Mouse (Mus musculus) common myeloid progenitor, adult 5-6 weeks (primary cell): Measurements from ENCODE around the gene Yeats4. TPM values are rescaled to one million over a fixed set of nuclear protein-coding genes. Genes with fewer than 3 reads are reported as not detected.
"Not testable (repeated sequence)": the region's sequence is repeated elsewhere in the genome, so short reads cannot be mapped to it uniquely, and the experiment has no call there.

Experiments used
- ATAC-seq: replicated peaks from 2 replicates; pipeline ENCODE4 v1.8.0; 2016; ENCODE audit warnings: low read depth, mild to moderate bottlenecking, moderate TSS enrichment, inconsistent platforms; ENCODE audit not compliant: poor library complexity, severe bottlenecking
- total RNA-seq: library from RNA; stranded (forward); fragments of 200-1000, 187-1606 nt; gene quantifications from 2 replicates; pipeline ENCODE4 v1.2.3, GENCODE M21; 2017

Gene Yeats4
- 174 and 192 TPM in 2 replicates for total RNA-seq

DNA sequence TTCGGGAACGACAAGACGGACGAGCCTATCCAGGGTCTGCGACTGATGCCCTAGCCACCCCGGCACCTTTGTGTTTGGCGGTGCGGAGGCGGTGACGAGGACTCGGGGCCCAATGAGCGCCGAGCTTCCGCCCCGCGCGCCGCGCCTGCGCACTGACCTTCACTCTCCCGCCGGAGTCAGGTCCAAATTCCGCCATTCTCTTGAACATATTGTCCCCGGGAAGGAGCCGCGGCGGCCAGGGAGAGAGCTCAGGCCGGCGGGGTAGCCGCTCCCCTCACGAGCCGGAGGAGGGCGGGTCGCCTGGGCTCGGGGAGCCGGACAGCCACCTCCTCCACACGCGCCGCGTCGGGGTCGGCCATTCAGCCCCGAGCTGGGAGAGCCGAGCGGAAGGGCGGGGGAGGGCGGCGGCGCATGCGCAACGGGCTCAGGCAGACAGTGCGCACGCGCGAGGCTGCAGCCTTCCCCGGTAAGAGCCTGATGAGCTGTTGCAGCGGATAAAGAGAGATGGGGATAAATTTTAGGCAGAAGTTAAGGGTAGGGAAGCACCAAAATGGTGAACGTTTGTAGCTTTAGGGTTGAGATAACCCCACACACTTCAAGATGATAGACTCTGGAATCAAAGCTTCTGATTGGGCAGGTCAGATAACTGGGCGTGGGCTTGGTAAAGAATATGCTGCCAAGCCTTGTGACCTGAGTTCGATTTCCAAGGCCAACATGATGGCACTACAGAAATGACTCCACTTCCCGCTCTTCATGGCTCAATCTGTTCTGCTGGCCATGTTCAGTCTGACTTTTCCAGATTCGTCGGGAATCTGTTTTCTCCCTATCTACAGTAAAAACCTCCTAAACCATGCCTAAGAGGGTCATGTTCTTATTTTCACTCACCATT, at the start of gene Yeats4:
Gene Yeats4, minus strand, starts transcription at position 406 of the 889 bp plus-strand sequence.
- ATAC-seq: peak; percentile 90

DNA sequence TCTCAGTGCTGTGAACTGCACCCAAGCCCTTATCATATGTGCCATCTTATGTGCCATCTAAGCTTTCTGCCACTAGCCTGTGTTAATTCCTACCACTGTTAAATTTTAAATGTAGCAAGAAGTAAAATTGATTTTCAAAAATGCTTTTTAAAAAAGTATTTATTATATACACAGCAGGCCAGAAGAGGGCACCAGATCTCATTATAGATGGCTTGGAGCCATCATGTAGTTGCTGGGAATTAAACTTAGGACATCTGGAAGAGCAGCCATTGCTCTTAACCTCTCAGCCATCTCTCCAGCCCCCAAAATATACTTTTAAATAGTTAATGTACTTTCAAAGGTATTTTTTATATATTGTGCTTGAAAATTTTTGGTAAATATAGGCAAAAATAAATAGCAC, 47.7 kb upstream of the Yeats4 start:
- ATAC-seq: no peak

DNA sequence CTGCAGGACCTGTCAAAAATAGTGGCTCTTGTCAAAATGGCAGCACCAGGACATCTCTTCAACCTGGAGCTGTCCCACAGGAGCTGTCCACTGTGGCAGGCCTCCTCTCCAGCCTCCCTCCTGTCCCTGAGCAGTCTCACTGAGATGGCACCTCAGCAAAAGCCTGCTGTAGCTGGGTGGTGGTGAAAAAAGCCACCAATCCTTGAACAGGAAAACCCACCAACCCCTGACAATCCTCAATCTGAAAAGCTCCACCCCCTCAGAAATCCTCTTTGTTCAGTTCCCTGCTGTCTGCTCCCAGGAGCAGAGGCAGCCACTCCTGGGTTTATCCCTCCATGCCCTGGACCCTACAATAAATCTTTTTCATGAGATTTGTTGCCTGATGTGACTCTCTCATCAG, 35.6 kb upstream of the Yeats4 start:
- no peak for ATAC-seq

DNA sequence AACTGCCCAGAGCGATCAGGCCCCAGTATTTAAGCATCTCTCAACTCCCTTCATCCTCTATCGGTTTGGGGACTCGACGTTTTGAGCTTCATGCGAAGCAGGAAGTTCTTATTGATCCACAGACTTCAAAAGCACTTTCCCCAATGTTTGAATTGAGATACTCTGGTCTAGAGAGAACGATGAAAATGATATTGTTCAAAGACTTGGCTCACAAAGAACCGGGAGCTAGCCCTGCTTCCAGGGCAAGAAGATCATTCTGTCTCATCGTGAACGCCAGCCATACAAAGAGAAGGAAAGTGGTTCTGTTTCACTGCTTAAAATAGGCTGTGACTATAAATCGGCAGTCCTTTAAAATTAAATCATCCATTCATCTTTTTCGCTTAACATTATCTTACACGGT, 14.3 kb upstream of the Yeats4 start, which contains the start of gene 9530003J23Rik:
Gene 9530003J23Rik, minus strand, starts transcription at position 101 of the 400 bp plus-strand sequence.
- no peak for ATAC-seq

DNA sequence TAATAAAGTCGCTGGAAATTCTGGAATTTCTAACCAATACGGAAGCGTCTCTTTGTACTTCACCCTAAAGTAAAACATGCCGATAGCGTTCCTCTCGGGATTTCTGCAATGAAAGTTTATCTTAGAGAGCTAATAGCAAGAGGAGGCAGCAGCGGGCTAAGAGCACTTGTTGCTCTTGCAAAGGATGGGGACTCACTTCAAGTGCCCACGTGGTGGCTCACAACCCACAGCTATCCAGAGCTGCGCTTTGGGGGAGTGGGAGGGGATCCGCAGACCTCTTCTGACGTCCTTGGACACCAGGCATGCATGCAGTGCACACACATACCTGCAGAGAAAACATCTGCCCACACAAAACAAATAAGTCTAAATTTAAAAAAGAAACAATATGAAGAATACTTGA, 11.6 kb upstream of the Yeats4 start:
- ATAC-seq: no peak

DNA sequence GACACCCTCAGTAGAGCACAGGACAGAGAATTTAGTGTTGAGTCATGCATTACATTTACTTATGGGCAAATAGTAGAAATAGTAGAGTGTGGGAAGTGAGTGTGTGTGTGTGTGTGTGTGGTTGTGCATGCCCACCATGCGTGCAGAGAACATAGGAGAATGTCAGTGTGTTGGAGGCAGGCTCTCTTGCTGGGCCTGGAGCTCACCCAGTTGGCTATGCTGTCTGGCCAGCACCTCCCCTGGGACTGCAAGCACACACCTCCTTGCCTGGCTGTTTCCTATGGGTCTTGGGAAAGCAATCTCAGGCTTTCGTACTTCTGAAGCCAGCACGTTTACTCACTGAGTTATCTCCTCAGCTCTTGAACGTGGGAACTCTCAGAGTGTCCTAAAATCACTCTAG, 10.5 kb upstream of the Yeats4 start:
- ATAC-seq: no peak

DNA sequence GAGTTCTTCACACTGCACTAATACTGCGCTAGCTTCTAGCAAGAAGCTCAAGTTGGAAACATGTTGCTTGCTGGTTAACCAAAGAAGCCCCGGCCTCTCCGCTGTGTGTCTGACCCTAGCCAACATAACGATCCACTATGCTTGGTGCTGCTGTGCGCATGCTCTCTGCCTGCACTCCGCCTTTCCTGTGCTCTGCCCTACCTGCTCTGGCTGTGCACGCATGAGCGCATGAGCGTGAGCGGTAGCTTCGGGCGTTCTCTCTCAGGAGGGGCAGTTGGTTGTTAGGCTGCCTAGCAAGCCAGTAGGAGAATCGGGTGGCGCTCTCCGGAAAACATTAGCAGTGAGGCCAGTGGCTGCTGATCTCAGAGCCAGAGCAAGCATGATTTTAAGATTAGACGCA, 5.5 kb upstream of the Yeats4 start:
- ATAC-seq: peak; percentile 43; the same call in 1 of the 2 replicates

DNA sequence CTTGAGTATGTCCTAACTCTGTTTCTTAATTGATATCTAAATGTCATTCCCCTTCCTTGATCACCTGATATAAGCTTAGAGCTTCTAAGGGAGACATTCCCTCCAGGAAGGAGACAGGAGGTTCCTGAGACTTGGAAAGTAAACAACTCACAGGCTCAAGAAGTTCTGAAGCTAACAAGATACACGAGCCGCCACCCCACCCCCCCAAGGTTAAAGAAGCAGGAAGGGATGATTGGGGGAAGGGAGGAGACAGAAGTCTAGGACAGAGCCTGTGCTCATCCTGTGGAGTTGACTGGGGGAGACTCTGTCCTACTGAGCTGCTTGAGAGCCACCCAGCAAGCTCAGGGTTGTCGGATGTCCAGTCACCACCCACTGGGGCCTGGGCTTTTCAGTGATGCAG, 1.7 kb upstream of the Yeats4 start:
- no peak for ATAC-seq

DNA sequence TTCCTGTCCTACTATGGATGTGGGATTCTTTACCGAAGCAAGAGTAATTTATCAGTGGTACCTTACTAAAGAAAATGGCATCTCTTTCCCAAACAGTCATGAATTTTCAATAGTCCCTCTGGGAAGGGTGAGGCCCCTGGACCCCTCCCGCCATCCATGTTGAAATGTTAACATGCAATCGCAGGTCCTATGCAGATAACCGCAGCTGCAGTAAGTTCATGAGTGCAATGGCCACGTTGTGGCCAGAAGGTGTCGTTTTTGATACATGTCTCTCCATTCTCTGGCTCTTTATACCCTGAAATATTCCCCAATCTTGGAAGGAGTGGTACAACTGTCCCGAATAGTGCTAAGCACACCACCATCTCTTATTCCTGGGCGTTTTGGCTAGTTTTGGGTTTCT, 787 bp upstream of the Yeats4 start:
- no peak for ATAC-seq

DNA sequence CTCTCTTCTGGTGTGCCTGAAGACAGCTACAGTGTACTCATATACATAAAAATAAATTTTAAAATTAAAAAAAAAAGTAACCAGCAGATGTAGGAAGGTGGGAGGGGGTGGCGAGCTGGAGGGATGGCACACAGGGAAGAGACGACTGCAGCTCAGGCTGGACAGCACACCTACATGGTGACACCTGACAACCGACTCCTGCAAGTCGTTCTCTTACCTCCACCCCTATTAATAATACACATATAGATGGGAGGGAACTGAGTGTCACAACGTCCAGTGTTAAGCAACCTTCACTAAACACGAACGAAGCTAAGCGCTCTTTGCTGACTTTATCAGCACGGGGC, 577 bp downstream of the Yeats4 start:
- ATAC-seq: no peak

DNA sequence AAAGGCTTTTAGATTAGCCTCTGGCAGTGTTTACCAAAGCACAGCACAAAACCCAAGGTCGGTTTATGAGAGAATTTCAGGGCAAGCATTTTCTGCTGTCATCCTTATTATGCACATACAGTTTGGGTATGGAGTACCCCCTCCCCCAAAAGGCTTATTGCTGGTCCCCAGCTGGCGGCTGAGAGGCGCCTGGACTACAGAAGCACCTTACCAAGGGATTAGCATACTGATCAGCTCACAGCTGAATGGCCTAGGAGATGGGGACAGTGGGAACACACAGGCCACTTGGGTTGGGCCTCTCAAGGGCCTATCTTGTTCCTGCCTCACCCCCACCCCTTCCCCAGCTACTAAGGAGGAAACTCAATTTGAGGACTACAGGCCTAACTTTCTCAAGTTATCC, 1.5 kb downstream of the Yeats4 start:
- ATAC-seq: no peak

DNA sequence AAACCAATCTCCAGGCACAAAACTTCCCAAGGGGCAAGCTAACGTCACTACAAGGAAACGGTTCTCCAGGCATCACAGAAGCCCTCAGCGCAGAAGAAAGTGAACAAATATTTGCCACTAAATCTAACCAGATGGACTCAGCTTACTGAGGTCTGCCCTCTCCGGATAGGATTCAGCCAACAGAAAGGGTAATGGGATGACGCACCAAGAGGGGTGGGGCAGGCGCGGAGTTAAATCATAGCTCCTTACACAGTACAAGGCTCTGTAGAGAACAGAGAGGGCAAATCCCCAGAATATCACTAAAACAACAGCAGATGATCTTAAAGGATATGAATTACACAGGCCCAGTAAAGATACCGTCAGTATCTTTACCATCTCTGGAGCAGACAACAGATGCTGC, 6.0 kb downstream of the Yeats4 start:
- no peak for ATAC-seq

DNA sequence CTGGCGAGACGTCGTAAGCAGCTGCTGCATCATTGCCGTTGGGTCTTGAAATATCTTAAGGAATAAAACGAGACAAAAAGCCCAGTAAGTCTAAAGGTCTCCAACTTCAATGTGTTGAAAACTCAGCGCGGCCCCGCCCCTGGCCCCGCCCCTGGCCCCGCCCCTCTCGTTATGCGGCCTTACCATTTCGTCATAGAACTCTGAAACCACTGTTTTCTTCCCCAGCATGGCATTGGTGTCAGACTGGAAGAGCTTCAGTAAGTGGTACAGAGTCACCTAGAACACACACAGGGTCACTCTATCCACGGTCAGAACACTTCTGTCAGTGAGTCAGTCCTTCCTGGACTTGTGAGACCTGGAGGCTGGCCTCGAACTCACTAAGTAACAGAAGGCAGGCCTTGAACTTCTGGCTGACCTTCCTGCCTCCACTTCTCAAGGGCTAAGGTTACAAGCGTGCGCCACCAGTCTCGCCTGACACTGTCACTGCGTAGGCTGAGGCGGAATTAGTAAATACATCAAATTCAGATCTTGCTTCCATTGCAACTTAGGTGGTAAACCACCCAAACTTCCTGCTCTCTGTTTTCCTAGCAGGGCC, 7.0 kb downstream of the Yeats4 start:
- ATAC-seq: no peak

DNA sequence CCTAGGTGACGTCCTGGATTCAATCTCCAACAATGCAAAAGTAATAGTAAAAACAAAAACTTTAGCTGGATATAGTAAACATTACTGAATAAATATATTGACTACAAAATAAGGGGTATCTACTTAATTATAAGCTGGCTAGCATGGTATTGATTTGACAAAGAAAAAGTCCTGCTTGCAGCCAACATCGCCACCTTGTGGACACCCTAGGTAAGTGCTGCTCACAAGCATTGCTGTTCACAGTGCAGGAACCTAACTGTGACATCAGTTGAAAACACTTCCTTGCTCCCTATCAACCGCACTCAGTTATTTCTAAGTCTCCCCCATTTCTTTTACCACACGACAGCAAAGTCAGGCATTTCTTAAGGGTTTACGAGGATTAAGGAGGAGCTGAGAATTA, 7.5 kb downstream of the Yeats4 start:
- peak; percentile 62 for ATAC-seq

DNA sequence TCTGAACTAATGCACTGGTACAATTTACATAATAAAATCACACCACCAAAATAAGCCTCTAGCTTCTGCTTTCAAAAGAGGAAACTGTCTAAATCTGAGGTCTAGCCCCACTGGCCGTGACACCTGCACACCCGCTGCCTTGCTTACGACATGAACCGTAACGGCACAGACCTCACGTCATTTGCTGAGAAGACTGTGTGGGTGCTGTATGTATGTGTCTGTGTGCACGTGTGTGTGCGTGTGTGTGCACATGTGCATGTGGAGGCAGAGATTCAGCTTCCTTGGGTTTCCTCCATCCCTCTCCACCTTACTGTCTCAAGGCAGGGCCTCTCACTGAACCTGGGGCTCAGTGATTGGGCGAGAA, 8.2 kb downstream of the Yeats4 start:
- ATAC-seq: peak; percentile 87

DNA sequence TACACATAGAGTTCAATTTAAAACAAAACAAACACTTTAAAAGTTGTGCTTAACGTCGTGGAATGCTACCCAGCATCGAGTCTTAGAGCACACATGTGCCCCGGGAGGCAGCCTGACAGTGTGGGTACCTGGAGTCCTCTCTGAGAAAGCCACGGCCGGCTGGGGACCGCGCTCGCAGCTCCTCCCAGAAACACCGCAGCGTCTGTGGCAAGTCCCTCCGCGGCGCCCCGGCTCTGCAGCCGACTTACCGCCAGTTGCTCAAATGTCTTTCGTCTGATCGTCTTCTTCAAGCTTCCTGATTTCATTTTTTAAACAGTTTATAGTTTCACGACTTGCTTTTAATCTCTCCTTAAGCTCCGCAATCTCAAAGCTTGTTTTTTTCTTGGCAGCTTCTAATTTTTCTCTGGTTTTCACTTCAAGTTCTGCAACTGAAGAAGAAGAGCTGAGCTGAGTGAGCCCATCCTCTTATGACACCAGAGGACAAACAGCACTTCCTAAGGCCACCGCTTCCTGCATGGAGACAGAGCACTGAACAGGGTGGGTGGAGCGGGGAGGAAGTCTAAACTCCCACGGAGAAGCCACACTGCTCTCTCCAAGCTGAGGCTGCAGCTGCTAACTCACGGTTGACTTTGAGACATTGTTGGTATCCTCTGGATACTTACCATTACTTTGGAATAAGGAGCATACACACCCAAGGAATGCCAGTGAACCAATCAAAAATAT, 8.7 kb downstream of the Yeats4 start:
- ATAC-seq: peak; percentile 73

DNA sequence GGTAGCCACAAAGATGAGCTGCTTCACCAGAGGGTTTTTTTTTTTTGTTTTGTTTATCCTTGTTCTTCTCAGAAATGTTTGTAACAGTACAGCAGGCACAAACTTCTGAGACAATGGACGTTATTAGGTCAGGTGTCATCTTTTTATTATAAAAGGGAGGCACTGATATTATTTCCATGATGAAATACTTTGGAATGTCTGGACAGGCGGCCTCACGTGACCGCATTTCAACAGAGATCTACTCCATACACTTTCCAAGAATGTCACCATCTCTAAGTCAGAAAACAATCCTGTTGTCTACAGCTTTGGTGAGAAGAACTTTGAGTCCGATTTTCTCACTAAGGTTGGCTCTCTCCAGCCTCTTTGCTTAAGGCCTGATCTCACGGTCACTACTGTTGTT, 13.3 kb downstream of the Yeats4 start:
- no peak for ATAC-seq

DNA sequence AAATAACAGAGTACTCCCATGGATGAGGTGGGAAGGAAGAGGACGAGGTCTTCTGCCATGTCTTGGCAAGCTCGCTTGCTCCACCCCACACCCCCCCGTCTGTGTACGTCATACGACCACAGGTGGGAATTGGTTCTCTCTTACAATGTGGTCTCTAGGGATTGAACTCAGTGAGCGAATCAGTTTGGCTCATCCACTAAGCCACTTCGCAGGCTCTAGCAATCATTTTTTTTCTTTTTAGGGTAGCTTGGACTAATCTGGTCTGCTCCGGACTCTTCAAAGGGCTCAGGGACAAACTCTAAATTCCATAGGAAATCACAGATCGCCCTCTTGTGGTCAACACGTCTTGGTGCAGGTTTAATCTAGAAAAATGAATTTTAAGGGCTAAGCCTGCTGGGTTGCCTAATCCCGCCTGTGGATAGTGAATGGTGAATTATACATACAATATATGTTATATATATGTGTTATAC, 14.8 kb downstream of the Yeats4 start:
- ATAC-seq: peak; percentile 84

DNA sequence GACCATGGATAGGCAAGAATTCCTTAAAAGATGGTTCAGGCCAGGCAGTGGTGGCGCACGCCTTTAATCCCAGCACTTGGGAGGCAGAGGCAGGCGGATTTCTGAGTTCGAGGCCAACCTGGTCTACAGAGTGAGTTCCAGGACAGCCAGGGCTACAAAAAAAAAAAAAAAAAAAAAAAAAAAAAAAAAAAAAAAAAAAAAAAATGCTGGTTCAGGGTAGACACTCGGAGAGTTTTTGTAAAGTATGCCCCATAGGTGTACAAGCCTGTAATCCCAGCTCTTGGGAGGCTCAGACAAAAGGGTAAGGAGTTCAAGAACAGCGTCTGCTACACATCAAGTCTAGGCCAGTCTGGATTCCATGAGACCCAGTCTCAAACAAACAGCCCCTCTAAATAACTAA, 15.5 kb downstream of the Yeats4 start:
- ATAC-seq: not testable (repeated sequence)

DNA sequence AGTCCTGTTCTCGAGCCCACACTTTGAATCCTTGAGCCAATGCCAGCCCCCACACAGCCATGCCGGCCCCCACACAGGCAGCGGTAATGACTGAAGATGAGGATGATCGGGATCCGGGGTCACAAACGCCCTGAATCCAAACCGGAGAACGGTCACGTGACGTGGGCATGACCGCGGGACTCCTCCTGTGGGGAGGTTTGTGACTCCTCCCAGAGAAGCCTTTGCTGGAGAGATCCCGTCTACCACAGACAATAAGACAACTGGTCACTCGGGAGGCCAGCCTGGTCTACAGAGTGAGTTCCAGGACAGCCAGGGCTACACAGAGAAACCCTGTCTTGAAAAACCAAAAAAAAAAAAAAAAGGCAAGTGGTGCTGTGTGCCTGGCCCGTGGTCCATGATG, 16.1 kb downstream of the Yeats4 start:
- no peak for ATAC-seq

DNA sequence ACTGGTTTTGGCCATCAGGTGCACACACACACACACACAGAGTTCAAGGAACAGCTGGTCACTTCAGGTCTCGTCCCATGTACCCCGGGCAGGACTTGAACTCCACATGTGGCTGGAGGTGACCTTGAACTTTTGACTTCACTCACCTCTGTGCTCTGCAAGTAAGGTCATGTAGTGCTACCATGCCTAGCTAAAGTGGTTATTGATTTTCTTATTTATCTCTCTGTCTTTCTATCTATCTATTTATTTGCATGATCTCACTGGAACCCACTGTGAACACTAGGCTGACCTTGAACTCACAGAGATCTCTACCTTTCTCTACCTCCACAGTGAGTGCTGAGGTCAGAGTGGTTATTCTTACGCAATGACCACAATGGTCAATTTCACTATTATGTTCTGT, 18.2 kb downstream of the Yeats4 start:
- no peak for ATAC-seq
